Comparison of ENCODE assay signal across 8 mouse cellular contexts in genomic region chr4:148287476-148288054, GRCm38 (mm10). TPM values are rescaled to one million over a fixed set of nuclear protein-coding genes. Genes with fewer than 3 reads are reported as not detected.
DNase-seq lines count a peak whose midpoint lies in the region; ATAC-seq lines count a peak whose summit lies in the region.

Gene Disp3 (minus strand): TSS chr4:148287965.

- H3K27me3 ChIP-seq in limb, embryonic 11.5 days (ENCODE audit: control insufficient read depth, insufficient read depth, low read length), result peaks cover 21% of the 10 kb centered on the region
- H3K27me3 ChIP-seq in stomach, embryonic 16.5 days (ENCODE audit: control insufficient read depth, insufficient read depth, low read length), result peaks cover 36% of the 10 kb centered on the region

- H3K4me2 ChIP-seq in limb, embryonic 11.5 days (ENCODE audit: low read depth, severe bottlenecking), result peak within 1 kb of the TSS; percentile 85
- H3K4me2 ChIP-seq in stomach, embryonic 16.5 days (ENCODE audit: low read depth, low read length), result peak within 1 kb of the TSS; percentile 56

- 0 out of 2 replicates have a peak within 1 kb of the TSS, but pooled peaks have one; percentile 37 for H3K9ac ChIP-seq in limb, embryonic 11.5 days (ENCODE audit: low read length)
- H3K9ac ChIP-seq in stomach, embryonic 16.5 days (ENCODE audit: low read length), result 0 out of 2 replicates have a peak within 1 kb of the TSS, but pooled peaks have one; percentile 1

- peaks cover 10% of the 10 kb centered on the region; the same call in 1 of the 2 replicates for H3K4me1 ChIP-seq in limb, embryonic 11.5 days (ENCODE audit: control insufficient read depth, insufficient read depth, low read length)
- no peaks in the 10 kb centered on the region for H3K4me1 ChIP-seq in stomach, embryonic 16.5 days (ENCODE audit: control insufficient read depth, insufficient read depth, low read length)

- H3K36me3 ChIP-seq in limb, embryonic 11.5 days (ENCODE audit: control insufficient read depth, insufficient read depth, low read length), result no peaks in the 10 kb centered on the region
- no peaks in the 10 kb centered on the region for H3K36me3 ChIP-seq in stomach, embryonic 16.5 days (ENCODE audit: control insufficient read depth, insufficient read depth, low read length)

- H3K9me3 ChIP-seq in limb, embryonic 11.5 days (ENCODE audit: control insufficient read depth, low read length), result no peaks in the 10 kb centered on the region
- H3K9me3 ChIP-seq in stomach, embryonic 16.5 days (replicated peaks; ENCODE audit: control insufficient read depth, low read length), result peaks cover 3% of the 10 kb centered on the region; the same call in 1 of the 2 replicates

- no peak within 1 kb of the TSS for H3K27ac ChIP-seq in limb, embryonic 11.5 days (replicated peaks; ENCODE audit: low read depth, low read length)
- H3K27ac ChIP-seq in stomach, embryonic 16.5 days (ENCODE audit: low read length), result no peak within 1 kb of the TSS

- peak; percentile 19 for DNase-seq in embryo, embryonic 11 days
- DNase-seq in embryo, embryonic 10.5 days (ENCODE audit: low spot score), result no peak
- peak; percentile 20 for DNase-seq in thymus, postnatal 4 days
- no peak for DNase-seq in thymus, postnatal 14 days
- DNase-seq in limb, embryonic 11.5 days (ENCODE audit: low spot score), result no peak
- DNase-seq in adipocyte (ENCODE audit: low spot score), result no peak
- DNase-seq in retina, postnatal 1 day, result no peak

- ATAC-seq in limb, embryonic 11.5 days (ENCODE audit: insufficient number of reproducible peaks, low FRiP score, low TSS enrichment, low read depth), result peak; percentile 60; the same call in 1 of the 2 replicates
- ATAC-seq in stomach, embryonic 16.5 days (ENCODE audit: insufficient read depth, low FRiP score), result peak; percentile 6; the same call in 1 of the 2 replicates

- peak within 1 kb of the TSS; percentile 37 for H3K4me3 ChIP-seq in limb, embryonic 11.5 days (ENCODE audit: low read depth, low read length)
- H3K4me3 ChIP-seq in stomach, embryonic 16.5 days (replicated peaks; ENCODE audit: low read length), result peak within 1 kb of the TSS; percentile 37

- under 1% methylated on average over 51 of the region's 54 CpGs for WGBS in limb, embryonic 11.5 days
- under 1% methylated on average over 54 of the region's 54 CpGs for WGBS in stomach, embryonic 16.5 days

RNA-seq across cellular contexts. Expression of gene Disp3, which starts in this region (rescaled TPM):
- 0.40 TPM in 2 replicates for polyA plus RNA-seq in limb, embryonic 11.5 days (2014; fragmentation: Nextera tagmentation; extraction: Ambion mirVana)
- polyA plus RNA-seq in stomach, embryonic 16.5 days (2015; fragmentation: Nextera tagmentation; extraction: Ambion mirVana), result 0.12 and 0.19 TPM in 2 replicates

Comparison
In these comparisons a context has a peak if more than half of its experiments do, and no peak if none do; other contexts are left out.
1. DNase-seq: peak in embryo, embryonic 11 days (single experiment) and thymus, postnatal 4 days (single experiment); none in embryo, embryonic 10.5 days (single experiment), thymus, postnatal 14 days (single experiment), limb, embryonic 11.5 days (single experiment), adipocyte (single experiment) and retina, postnatal 1 day (single experiment).
2. Peak in ATAC-seq, H3K4me3 ChIP-seq, H3K9ac ChIP-seq and H3K4me2 ChIP-seq in limb, embryonic 11.5 days; RNA of the gene not detected or under 1 TPM.
3. Peak in ATAC-seq, H3K4me3 ChIP-seq, H3K9ac ChIP-seq and H3K4me2 ChIP-seq in stomach, embryonic 16.5 days; RNA of the gene not detected or under 1 TPM.